Mouse (Mus musculus) kidney, adult 2 months (tissue): ENCODE measurements around the gene 1110059E24Rik.

Experiments used
- CTCF ChIP-seq: fragments of 200-500 bp; conservative IDR thresholded peaks from 2 replicates; pipeline ENCODE4 v1.5.1; 2011; ENCODE audit warnings: low read depth, mild to moderate bottlenecking, control low read depth, low read length, moderate library complexity, mixed read lengths; ENCODE audit not compliant: insufficient read depth, insufficient read length
- POLR2A ChIP-seq: fragments of 200-500 bp; IDR thresholded peaks from one replicate; pipeline ENCODE4 v1.6.1; 2011; ENCODE audit warnings: low read depth, low read length, control low read depth

DNA sequence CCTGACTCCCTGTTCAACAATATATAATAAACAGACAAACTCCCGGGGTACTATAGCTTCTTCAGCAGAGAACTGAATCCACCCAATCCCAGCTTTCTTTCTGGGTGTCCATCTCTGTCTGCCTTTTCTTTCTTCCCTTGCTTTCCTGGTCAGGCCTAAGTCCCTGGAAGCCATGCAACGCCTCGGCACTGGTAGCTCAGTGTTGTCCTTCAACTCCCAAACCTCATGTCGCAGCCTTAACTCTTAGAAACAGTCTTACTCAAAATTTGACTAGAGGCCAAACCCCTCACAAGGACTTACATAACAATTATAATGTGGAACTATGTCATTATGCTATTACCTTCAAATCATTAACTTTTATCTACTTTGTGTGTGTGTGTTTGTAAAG is 28.6 kb downstream of the 1110059E24Rik start:
- TF ChIP-seq CTCF: no peak
- TF ChIP-seq POLR2A: no peak
